Mouse (Mus musculus): ENCODE results near the gene Gtf2f1.
A peak's percentile ranks its signal among the peaks of the same experiment; 100 is the strongest.

Gtf2f1 gene

DNA sequence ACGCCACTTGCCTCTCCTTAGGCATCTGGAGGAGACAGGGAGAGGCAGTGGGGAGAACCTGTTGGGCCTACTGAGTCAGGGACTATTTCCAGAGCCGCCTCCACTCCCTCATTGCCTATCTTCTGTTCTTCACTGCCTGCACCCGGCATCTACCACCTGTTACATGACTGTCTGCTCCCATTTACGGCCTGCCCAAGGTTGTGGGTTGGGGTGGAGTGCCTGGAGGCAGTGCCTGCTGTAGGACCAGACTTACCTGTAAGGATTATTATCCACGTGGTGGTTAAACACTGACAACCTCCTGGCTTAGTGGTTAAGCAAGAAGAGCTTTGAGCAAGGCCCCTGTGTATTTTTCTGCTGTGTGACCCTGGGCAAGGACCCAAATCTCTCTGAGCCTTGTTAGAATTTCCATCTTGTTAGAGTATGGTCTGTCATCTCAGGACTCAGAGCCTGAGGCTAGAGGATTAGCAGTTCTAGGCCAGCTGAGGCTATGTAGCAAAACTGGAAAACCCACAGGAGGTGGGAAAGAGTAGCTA is 36.3 kb downstream of the Gtf2f1 start:
- DNase-seq (ENCODE audit: low spot score) = no peak

DNA sequence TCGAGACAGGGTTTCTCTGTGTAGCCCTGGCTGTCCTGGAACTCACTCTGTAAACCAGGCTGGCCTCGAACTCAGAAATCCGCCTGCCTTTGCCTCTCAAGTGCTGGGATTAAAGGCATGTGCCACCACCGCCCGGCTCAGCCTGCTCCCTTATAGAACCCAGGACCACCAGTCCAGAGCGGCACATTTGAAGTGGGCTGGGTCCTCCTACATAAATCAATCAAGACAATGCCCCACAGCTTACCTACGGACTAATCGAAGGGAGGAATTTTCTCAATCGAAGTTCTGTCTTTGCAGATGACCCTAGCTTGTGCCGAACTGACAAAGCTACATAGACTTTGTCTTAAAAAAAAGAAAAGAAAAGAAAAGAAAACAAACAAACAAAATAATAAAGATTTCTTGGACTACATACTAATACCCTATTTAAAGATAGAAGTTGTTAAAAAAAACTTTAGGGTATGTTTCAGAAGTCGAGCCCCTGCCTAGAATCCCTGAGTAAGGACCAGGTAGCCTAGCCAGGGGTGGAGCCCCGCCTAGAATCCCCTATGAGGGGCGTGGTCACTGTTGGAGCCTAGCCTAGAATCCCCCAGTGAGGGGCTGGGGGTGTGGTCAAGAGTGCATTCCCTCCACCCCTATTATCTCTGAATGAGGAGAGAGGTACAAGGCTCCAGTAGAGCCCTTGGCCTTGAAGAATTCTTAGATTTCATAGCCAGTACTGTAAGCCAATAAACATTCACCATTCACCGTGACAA is 37.0 kb downstream of the Gtf2f1 start:
- no peak for DNase-seq (ENCODE audit: low spot score)

DNA sequence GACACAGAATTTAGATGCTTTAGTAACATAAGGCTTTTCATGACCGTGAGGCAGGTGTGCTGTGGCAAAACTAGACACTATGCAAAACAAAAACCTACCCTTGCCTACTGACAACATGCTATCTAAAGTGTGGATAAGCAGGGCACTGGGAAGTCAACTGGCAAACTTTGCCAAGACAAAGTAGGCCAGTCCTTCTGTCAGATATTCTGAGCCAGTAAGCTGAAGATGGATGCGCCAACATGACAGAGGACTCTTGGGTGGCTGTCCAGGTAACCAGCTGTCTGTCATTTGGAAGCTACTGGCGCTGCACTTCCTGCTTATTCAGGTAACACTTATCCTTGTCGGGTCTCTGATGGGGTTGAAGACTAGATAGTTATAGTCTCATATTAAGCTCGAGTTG is 41.0 kb downstream of the Gtf2f1 start:
- no peak for DNase-seq (ENCODE audit: low spot score)

DNA sequence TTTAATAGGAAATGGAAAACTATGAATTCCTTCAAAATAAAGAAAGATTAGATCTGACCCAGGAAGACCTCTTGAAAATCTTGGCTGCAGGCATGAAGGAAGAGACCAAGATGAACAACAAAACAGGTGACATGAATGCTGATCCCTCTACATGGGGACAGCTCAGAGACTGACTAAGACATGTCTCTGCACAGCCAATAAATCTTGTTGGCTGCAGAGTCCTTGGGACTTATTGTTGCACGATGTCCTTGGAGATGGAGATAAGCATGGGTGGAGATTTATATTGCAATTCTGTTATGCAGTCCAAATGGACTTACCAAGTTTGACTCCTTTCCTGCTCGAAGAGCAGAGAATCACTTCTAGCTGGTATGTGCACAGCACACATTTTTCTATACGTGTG is 41.8 kb downstream of the Gtf2f1 start:
- DNase-seq (ENCODE audit: low spot score) = no peak

DNA sequence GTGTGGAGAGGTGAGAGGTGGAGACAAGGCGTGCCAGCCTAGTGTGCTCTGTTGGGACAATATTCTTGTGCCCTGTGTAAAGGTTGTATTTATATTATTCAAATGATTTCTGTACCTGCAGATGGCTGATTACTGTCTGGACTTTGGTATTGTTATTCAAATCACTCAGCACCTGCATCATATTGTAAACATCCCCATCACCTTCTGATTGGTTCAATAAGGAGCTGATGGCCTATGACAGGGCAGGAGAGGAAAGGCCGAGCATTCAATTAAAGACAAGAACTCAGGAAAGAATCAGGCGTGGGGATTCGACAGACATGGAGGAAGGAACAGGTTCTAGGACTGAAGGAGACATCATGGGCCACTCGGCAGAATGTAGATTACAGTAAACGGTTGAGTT is 47.4 kb downstream of the Gtf2f1 start:
- DNase-seq (ENCODE audit: low spot score) = no peak

DNA sequence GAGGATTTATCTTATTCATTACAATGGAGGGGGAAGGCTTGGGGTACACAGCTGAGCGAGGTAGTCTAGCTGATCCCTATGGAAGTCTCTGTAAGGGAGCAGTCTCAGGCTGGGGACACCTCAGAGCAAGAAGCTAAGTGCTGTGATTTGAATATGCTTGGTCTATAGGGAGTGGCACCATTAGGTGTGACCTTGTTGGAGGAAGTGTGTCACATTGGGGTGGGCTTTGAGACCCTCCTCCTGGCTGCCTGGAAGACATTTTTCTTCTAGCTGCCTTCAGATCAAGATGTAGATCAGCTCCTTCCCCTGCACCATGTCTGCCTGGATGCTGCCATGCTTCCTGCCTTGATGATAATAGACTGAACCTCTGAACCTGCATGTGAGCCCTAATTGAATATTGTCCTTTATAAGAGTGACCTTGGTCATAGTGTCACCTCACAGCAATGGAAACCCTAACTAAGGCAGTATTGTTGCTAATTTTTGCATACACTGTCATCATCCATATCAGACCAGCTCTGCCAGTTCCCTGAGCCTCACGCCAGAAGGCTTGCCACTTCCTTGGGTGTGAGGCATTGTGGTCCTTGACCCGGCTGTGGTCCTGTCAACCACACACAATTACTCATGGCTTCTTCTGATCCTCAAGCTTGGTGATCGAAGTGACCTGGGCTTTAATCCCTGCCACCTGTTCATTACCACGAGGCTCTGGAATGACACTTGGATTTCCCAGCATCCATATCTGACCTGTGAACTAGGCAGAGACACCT is 48.3 kb downstream of the Gtf2f1 start:
- no peak for DNase-seq (ENCODE audit: low spot score)

DNA sequence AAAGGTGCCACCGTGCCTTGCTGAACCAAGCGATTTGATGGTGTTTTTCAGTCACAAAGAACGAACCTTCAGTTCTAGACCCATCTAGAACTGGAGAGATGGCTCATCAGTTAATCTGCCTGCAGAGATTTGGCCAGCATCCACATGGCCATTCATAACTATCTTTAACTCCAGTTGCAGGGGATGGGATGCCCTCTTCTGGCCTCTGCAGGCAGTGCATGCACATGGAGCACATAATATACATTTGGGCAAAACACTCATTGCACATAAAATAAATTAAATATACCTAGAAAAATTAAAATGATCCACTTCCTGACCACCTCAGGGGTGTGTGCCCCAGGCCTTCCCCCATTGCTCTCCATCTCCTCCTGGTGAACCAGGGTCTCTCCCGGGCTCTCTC is 49.2 kb downstream of the Gtf2f1 start:
- no peak for DNase-seq (ENCODE audit: low spot score)

DNA sequence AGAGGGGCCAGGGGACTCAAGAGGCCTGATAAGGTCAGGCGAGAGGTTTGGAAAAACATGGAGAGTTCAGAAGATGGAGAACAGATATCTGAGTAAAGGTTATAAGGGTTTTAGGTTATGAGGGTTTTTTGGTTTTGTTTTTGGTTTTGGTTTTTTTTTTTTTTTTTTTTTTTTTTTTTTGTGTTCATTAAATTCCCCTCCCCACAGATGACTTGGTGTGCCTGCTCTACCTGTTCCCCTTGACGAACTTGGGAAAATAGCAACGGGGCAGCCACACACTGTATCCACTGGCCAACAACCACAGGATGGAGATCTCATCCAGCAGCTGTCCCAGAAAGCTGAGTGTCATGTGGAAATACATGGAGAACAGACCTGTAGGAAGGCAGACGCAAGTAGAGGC is 52.4 kb downstream of the Gtf2f1 start:
- no peak for DNase-seq (ENCODE audit: low spot score)

DNA sequence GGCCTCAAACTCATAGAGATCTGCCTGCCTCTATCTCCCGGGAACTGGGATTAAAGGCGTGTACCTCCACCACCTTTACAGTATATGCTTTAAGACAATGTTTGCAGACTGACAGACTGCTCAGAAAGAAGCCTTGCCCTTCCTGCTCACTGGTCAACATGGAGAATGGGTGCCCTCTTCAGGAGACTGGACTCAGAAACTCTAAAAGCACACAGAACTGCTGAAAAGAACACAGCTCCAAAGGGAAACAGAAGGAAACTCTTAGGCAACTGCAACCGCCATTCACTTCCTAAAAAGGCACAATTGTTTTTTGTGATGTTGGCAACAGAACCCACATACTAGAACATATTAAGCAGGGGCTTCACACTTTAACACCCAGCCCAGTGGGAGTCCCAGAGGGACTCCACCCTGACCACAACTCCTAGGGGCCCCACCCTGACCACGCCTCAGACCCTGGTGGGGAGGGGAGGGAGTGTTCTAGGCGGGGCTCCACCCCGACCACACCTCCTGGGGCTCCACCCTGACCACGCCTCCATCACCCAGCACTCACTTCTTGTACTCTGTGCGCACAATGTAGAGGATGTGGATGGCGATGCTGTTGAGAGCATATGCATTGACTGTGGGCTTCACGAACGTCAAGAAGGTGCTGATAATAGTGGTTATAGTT is 53.2 kb downstream of the Gtf2f1 start:
- DNase-seq (ENCODE audit: low spot score) = peak; percentile 44

DNA sequence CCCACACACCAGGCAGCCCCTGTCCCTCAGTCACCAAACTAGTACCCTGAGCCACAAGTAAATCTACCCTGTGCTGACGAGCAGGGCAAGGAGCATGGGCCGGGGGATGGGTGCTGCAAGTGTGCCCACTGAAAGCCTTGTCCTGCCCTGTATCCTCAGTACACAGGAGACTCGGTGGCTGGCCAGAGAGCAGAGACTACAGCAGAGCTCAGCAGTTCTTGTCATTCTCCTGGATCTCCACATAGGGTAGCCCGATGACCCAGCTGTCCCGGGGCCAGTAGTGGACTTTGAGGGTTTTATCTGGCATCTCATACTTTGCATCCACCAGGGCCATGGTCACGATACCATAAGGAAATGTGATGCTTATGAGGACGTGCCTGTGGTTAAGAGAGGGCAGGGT is 56.2 kb downstream of the Gtf2f1 start:
- DNase-seq (ENCODE audit: low spot score) = no peak

Measured in yolk sac, embryonic 10.5 days (tissue).